Mouse (Mus musculus) embryonic facial prominence, embryonic 11.5 days (tissue): ENCODE data around the gene Neurog1. TPM values are rescaled to one million over a fixed set of nuclear protein-coding genes. Genes with fewer than 3 reads are reported as not detected.

Experiments
- ATAC-seq: fragments of 200-750 bp; cut with Nextera tagmentation; replicated peaks from 2 replicates; pipeline ENCODE4 v1.8.0; 2017; ENCODE audit warnings: low read depth; ENCODE audit not compliant: insufficient number of reproducible peaks, low FRiP score, low TSS enrichment
- DNase-seq: peaks from one replicate; pipeline ENCODE4 v3.0.0-alpha.2; 2015; ENCODE audit warnings: low spot score
- H3K27ac ChIP-seq: fragments of 300-500 bp; sonication (generic); replicated peaks from 2 replicates; pipeline ENCODE4 v1.5.1; 2014; ENCODE audit warnings: mild to moderate bottlenecking, low read depth, low read length, control low read depth
- H3K27me3 ChIP-seq: fragments of 300-500 bp; sonication (generic); 2 replicates; pipeline ENCODE4 v1.6.1; 2014; ENCODE audit warnings: mild to moderate bottlenecking, low read length, moderate library complexity, mixed read lengths; ENCODE audit not compliant: control insufficient read depth, insufficient read depth
- H3K36me3 ChIP-seq: fragments of 300-500 bp; sonication (generic); replicated peaks from 2 replicates; pipeline ENCODE4 v1.6.1; 2014; ENCODE audit warnings: low read depth, mild to moderate bottlenecking, low read length, moderate library complexity, mixed read lengths; ENCODE audit not compliant: control insufficient read depth, insufficient read depth
- H3K4me1 ChIP-seq: fragments of 300-500 bp; sonication (generic); 2 replicates; pipeline ENCODE4 v1.6.1; 2014; ENCODE audit warnings: low read length, mixed read lengths; ENCODE audit not compliant: control insufficient read depth, insufficient read depth
- H3K4me2 ChIP-seq: fragments of 300-500 bp; sonication (generic); 2 replicates; pipeline ENCODE4 v1.6.1; 2014; ENCODE audit warnings: low read depth, mild to moderate bottlenecking, control low read depth, low read length, moderate library complexity
- H3K4me3 ChIP-seq: fragments of 300-500 bp; sonication (generic); 2 replicates; pipeline ENCODE4 v1.5.1; 2014; ENCODE audit warnings: low read depth, low read length, control low read depth
- H3K9ac ChIP-seq: fragments of 300-500 bp; sonication (generic); replicated peaks from 2 replicates; pipeline ENCODE4 v1.6.1; 2014; ENCODE audit warnings: mild to moderate bottlenecking, control low read depth, low read length
- H3K9me3 ChIP-seq: fragments of 300-500 bp; sonication (generic); replicated peaks from 2 replicates; pipeline ENCODE4 v1.6.1; 2016; ENCODE audit warnings: mild to moderate bottlenecking, low read length, inconsistent platforms, mixed read lengths; ENCODE audit not compliant: control insufficient read depth
- WGBS: fragments of 180-500 bp; shearing (Covaris S2); extraction: QIAGEN DNeasy Blood & Tissue Kit; methylation state at CpG from one replicate; pipeline ENCODE4 v1.1.7; 2014; 5-methylcytosine and 5-hydroxymethylcytosine counted together
- polyA plus RNA-seq: library from polyadenylated mRNA; unstranded; fragments of >200 nt; fragmentation: Nextera tagmentation; extraction: Ambion mirVana; gene quantifications from 2 replicates; pipeline ENCODE4 v1.2.1, GENCODE M21; 2014

Neurog1 gene
- polyA plus RNA-seq, 1 experiment from 2014 or later, result 8.6 TPM

GRCm38 (mm10) chr13:56258196-56259020 lies 6.4 kb upstream of the Neurog1 start:
- H3K36me3 ChIP-seq, result no peaks in the 10 kb centered on the region
- DNase-seq, result peak; percentile 46
- H3K27me3 ChIP-seq, result peaks cover 86% of the 10 kb centered on the region
- H3K4me2 ChIP-seq, result peak overlapping the region; percentile 46
- H3K4me1 ChIP-seq, result peaks cover 6% of the 10 kb centered on the region
- ATAC-seq, result no peak
- no peak overlapping the region for H3K27ac ChIP-seq
- H3K4me3 ChIP-seq, result peak overlapping the region; percentile 24
- H3K9me3 ChIP-seq, result no peaks in the 10 kb centered on the region
- WGBS, result under 1% methylated on average over 52 of the region's 52 CpGs
- H3K9ac ChIP-seq, result no peak overlapping the region; the same call in 1 of the 2 replicates

GRCm38 (mm10) chr13:56257469-56258153 lies 5.6 kb upstream of the Neurog1 start:
- Histone ChIP-seq H3K36me3 (no peaks in the 10 kb centered on the region), H3K9ac (no peak overlapping the region), H3K4me1 (peaks cover 6% of the 10 kb centered on the region), H3K27ac (no peak overlapping the region), H3K4me3 (no peak overlapping the region), H3K9me3 (no peaks in the 10 kb centered on the region), H3K4me2 (no peak overlapping the region), H3K27me3 (peaks cover 94% of the 10 kb centered on the region)
- ATAC-seq (no peak), DNase-seq (no peak)
- 2% methylated on average over 12 of the region's 12 CpGs for WGBS

GRCm38 (mm10) chr13:56256716-56257299 lies 4.8 kb upstream of the Neurog1 start:
- Histone ChIP-seq H3K4me1 (peaks cover 6% of the 10 kb centered on the region), H3K4me2 (no peak overlapping the region)
- WGBS, result 3% methylated on average over 14 of the region's 14 CpGs

GRCm38 (mm10) chr13:56253379-56253778 lies 1.4 kb upstream of the Neurog1 start:
- WGBS, result 7% methylated on average over 3 of the region's 3 CpGs
- H3K27ac ChIP-seq, result no peak overlapping the region
- peaks cover 97% of the 10 kb centered on the region for H3K27me3 ChIP-seq
- no peak for DNase-seq
- no peak overlapping the region for H3K9ac ChIP-seq
- no peak overlapping the region for H3K4me2 ChIP-seq
- ATAC-seq, result no peak
- no peaks in the 10 kb centered on the region for H3K36me3 ChIP-seq
- no peak overlapping the region for H3K4me3 ChIP-seq
- no peaks in the 10 kb centered on the region for H3K9me3 ChIP-seq
- H3K4me1 ChIP-seq, result peaks cover under 1% of the 10 kb centered on the region; the same call in 1 of the 2 replicates

More at GRCm38 (mm10) chr13:56256716-56257299, 4.8 kb upstream of the Neurog1 start:
- no peaks in the 10 kb centered on the region for H3K9me3 ChIP-seq
- peaks cover 95% of the 10 kb centered on the region for H3K27me3 ChIP-seq
- DNase-seq (no peak), ATAC-seq (no peak)
- H3K4me3 ChIP-seq, result no peak overlapping the region
- no peaks in the 10 kb centered on the region for H3K36me3 ChIP-seq
- H3K9ac ChIP-seq, result no peak overlapping the region
- no peak overlapping the region for H3K27ac ChIP-seq

GRCm38 (mm10) chr13:56252783-56253182 lies 820 bp upstream of the Neurog1 start:
- Histone ChIP-seq H3K4me2 (no peak overlapping the region), H3K27me3 (peaks cover 98% of the 10 kb centered on the region), H3K9ac (no peak overlapping the region), H3K27ac (no peak overlapping the region), H3K4me1 (no peaks in the 10 kb centered on the region; the same call in 1 of the 2 replicates), H3K4me3 (no peak overlapping the region), H3K36me3 (no peaks in the 10 kb centered on the region), H3K9me3 (no peaks in the 10 kb centered on the region)
- DNase-seq (no peak), ATAC-seq (no peak)
- 11% methylated on average over 8 of the region's 8 CpGs for WGBS

GRCm38 (mm10) chr13:56251176-56251923 lies 613 bp downstream of the Neurog1 start:
- Histone ChIP-seq H3K4me2 (peak overlapping the region; percentile 41), H3K27me3 (peaks cover 93% of the 10 kb centered on the region), H3K27ac (peak overlapping the region; percentile 13; the same call in 1 of the 2 replicates), H3K4me3 (peak overlapping the region; percentile 19), H3K9ac (peak overlapping the region; percentile 9; the same call in 1 of the 2 replicates), H3K4me1 (no peaks in the 10 kb centered on the region; the same call in 1 of the 2 replicates), H3K9me3 (no peaks in the 10 kb centered on the region), H3K36me3 (no peaks in the 10 kb centered on the region)
- under 1% methylated on average over 59 of the region's 59 CpGs for WGBS
- peak; percentile 44 for DNase-seq
- no peak for ATAC-seq

- WGBS, result 1% methylated on average over 13 of the region's 14 CpGs
- H3K4me2 ChIP-seq, result no peak overlapping the region
- H3K9me3 ChIP-seq, result no peaks in the 10 kb centered on the region
- ATAC-seq (no peak), DNase-seq (peak; percentile 22)
- peaks cover 88% of the 10 kb centered on the region for H3K27me3 ChIP-seq
- H3K4me1 ChIP-seq, result no peaks in the 10 kb centered on the region; the same call in 1 of the 2 replicates
- H3K36me3 ChIP-seq, result no peaks in the 10 kb centered on the region
- no peak overlapping the region; the same call in 1 of the 2 replicates for H3K9ac ChIP-seq
- no peak overlapping the region for H3K27ac ChIP-seq
- H3K4me3 ChIP-seq, result peak overlapping the region; percentile 19
Observed at GRCm38 (mm10) chr13:56250551-56251161, 1.3 kb downstream of the Neurog1 start.
